In genomic region chr4:150587597-150588299, GRCm38 (mm10) we compare ENCODE assay signal across 13 mouse cellular contexts.
DNase-seq lines count a peak whose midpoint lies in the region; ATAC-seq and TF ChIP-seq lines count a peak whose summit lies in the region.
"Had no signal": no experiment of that assay in that cellular context is flagged by ENCODE, and none has a peak within 500 bp of the region (broad histone marks: within the 10 kb centered on the region; RNA-seq: fewer than 3 reads in every experiment).

No protein-coding gene starts in this region.

- no peak overlapping the region for H3K4me3 ChIP-seq in layer of hippocampus, adult 2 months
- no peak overlapping the region for H3K4me3 ChIP-seq in brown adipose tissue, adult 24 weeks (ENCODE audit: insufficient read depth, low read depth, low read length)
- H3K4me3 ChIP-seq in midbrain, embryonic 15.5 days = no peak overlapping the region
- H3K4me3 ChIP-seq: neural tube, embryonic 12.5 days had no signal

- 82% methylated on average over 8 of the region's 8 CpGs for WGBS in midbrain, embryonic 15.5 days

- DNase-seq in layer of hippocampus, adult 2 months (ENCODE audit: low spot score in 2 of 2) = no peak
- no peak for DNase-seq in layer of hippocampus, postnatal 25 days (ENCODE audit: extremely low spot score in 1 of 2, low spot score in 1 of 2)
- DNase-seq in spleen, adult 12 weeks (ENCODE audit: low spot score) = no peak
- no peak for DNase-seq in urinary bladder, postnatal 36 days (ENCODE audit: low spot score in 2 of 2)
- DNase-seq: adrenal gland, adult 8-10 months; cerebellum, adult 8-10 months; gastrocnemius, postnatal 14 days; lung, adult 18-20 months; spleen, adult 18-20 months had no signal

- no peaks in the 10 kb centered on the region for H3K36me3 ChIP-seq in midbrain, embryonic 15.5 days (replicated peaks)
- H3K36me3 ChIP-seq: neural tube, embryonic 12.5 days had no signal

- H3K27me3 ChIP-seq in midbrain, embryonic 15.5 days (replicated peaks) = no peaks in the 10 kb centered on the region
- H3K27me3 ChIP-seq: neural tube, embryonic 12.5 days had no signal

- H3K9me3 ChIP-seq in midbrain, embryonic 15.5 days = no peaks in the 10 kb centered on the region
- H3K9me3 ChIP-seq: neural tube, embryonic 12.5 days had no signal

- no peak overlapping the region for H3K9ac ChIP-seq in midbrain, embryonic 15.5 days
- H3K9ac ChIP-seq: neural tube, embryonic 12.5 days had no signal

- peak overlapping the region; percentile 71 for H3K27ac ChIP-seq in layer of hippocampus, adult 2 months
- peak overlapping the region; percentile 26; the same call in 1 of the 2 replicates for H3K27ac ChIP-seq in brown adipose tissue, adult 24 weeks (replicated peaks; ENCODE audit: low read depth, low read length)
- H3K27ac ChIP-seq in midbrain, embryonic 15.5 days = peak overlapping the region; percentile 16; the same call in 1 of the 2 replicates
- H3K27ac ChIP-seq: neural tube, embryonic 12.5 days had no signal

- peak; percentile 57 for ATAC-seq in erythroblast, adult 5-6 weeks (replicated peaks; ENCODE audit: low FRiP score, poor library complexity, severe bottlenecking)
- ATAC-seq in midbrain, embryonic 15.5 days (replicated peaks) = no peak

- H3K4me2 ChIP-seq in midbrain, embryonic 15.5 days = no peak overlapping the region
- H3K4me2 ChIP-seq: neural tube, embryonic 12.5 days had no signal

- TF ChIP-seq CTCF in layer of hippocampus, adult 2 months (conservative IDR thresholded peaks at IDR 0.05) = no peak

- H3K4me1 ChIP-seq in brown adipose tissue, adult 24 weeks (ENCODE audit: control insufficient read depth, insufficient read depth, insufficient read length, low read length) = peaks cover 52% of the 10 kb centered on the region
- peaks cover 65% of the 10 kb centered on the region for H3K4me1 ChIP-seq in midbrain, embryonic 15.5 days

Comparison
In these comparisons a context has a peak if more than half of its experiments do, and no peak if none do; other contexts are left out.
1. H3K27ac ChIP-seq: peak in every context shown above with its lines; median percentile 71 in layer of hippocampus, adult 2 months; 26 in brown adipose tissue, adult 24 weeks; 16 in midbrain, embryonic 15.5 days.